Mouse (Mus musculus) telencephalon, adult 2 months (tissue): ENCODE results near the gene Utp15.

Experiments
- DNase-seq: peaks from one replicate; pipeline ENCODE4 v3.0.0-alpha.2; 2011; ENCODE audit warnings: low read depth, low spot score

Utp15 gene

GRCm38 (mm10) chr13:98249594-98249993 lies 13.2 kb downstream of the Utp15 start:
- no peak for DNase-seq

- DNase-seq, result no peak
These were observed 17.5 kb downstream of the Utp15 start for GRCm38 (mm10) chr13:98245386-98245785.

- DNase-seq, result no peak
These were observed 18.1 kb downstream of the Utp15 start for GRCm38 (mm10) chr13:98244571-98245350.

- DNase-seq, result no peak
These were observed 21.1 kb downstream of the Utp15 start for GRCm38 (mm10) chr13:98241531-98242282.

GRCm38 (mm10) chr13:98239978-98240641 lies 22.7 kb downstream of the Utp15 start:
- DNase-seq, result peak; percentile 57

- no peak for DNase-seq
These were observed 27.4 kb downstream of the Utp15 start for GRCm38 (mm10) chr13:98235451-98235850.

- no peak for DNase-seq
These were observed 32.3 kb downstream of the Utp15 start for GRCm38 (mm10) chr13:98230511-98230910.

- DNase-seq, result no peak
These were observed 36.6 kb downstream of the Utp15 start for GRCm38 (mm10) chr13:98226225-98226624.

GRCm38 (mm10) chr13:98222848-98223247 lies 40.0 kb downstream of the Utp15 start:
- no peak for DNase-seq

GRCm38 (mm10) chr13:98210137-98210536 lies 52.7 kb downstream of the Utp15 start:
- no peak for DNase-seq

GRCm38 (mm10) chr13:98208842-98209241 lies 54.0 kb downstream of the Utp15 start:
- no peak for DNase-seq

- DNase-seq, result no peak
These were observed 56.3 kb downstream of the Utp15 start for GRCm38 (mm10) chr13:98206546-98206870.

GRCm38 (mm10) chr13:98205771-98206545 lies 56.9 kb downstream of the Utp15 start, which contains the start of gene Arhgef28:
Gene Arhgef28 (minus strand): TSS chr13:98206439.
- no peak for DNase-seq

GRCm38 (mm10) chr13:98205111-98205510 lies 57.7 kb downstream of the Utp15 start:
- no peak for DNase-seq

- DNase-seq, result no peak
These were observed 58.5 kb downstream of the Utp15 start for GRCm38 (mm10) chr13:98204371-98204770.

GRCm38 (mm10) chr13:98201436-98201835 lies 61.4 kb downstream of the Utp15 start:
- DNase-seq, result no peak
